Mouse (Mus musculus) hindbrain, embryonic 14.5 days (tissue): ENCODE results near the gene Neb. TPM values are rescaled to one million over a fixed set of nuclear protein-coding genes. Genes with fewer than 3 reads are reported as not detected.

ENCODE experiments used
- ATAC-seq: fragments of 200-750 bp; cut with Nextera tagmentation; 2 replicates; pipeline ENCODE4 v1.8.0; 2017; ENCODE audit warnings: moderate number of reproducible peaks, mild to moderate bottlenecking, moderate TSS enrichment, moderate library complexity; ENCODE audit not compliant: low FRiP score
- DNase-seq: peaks from one replicate; pipeline ENCODE4 v3.0.0-alpha.2; 2015; ENCODE audit warnings: low spot score
- H3K27ac ChIP-seq: fragments of 300-500 bp; sonication (generic); 2 replicates; pipeline ENCODE4 v1.5.1; 2014; ENCODE audit warnings: mild to moderate bottlenecking, moderate library complexity
- H3K27me3 ChIP-seq: fragments of 300-500 bp; sonication (generic); 2 replicates; pipeline ENCODE4 v1.6.1; 2014; ENCODE audit warnings: mild to moderate bottlenecking, low read length, mixed read lengths; ENCODE audit not compliant: control insufficient read depth, insufficient read depth
- H3K36me3 ChIP-seq: fragments of 300-500 bp; sonication (generic); replicated peaks from 2 replicates; pipeline ENCODE4 v1.6.1; 2014; ENCODE audit not compliant: control insufficient read depth, insufficient read depth
- H3K4me1 ChIP-seq: fragments of 300-500 bp; sonication (generic); replicated peaks from 2 replicates; pipeline ENCODE4 v1.6.1; 2014; ENCODE audit warnings: antibody characterized with exemption, low read length, mixed read lengths; ENCODE audit not compliant: control insufficient read depth, insufficient read depth
- H3K4me2 ChIP-seq: fragments of 300-500 bp; sonication (generic); replicated peaks from 2 replicates; pipeline ENCODE4 v1.6.1; 2014; ENCODE audit warnings: mild to moderate bottlenecking, moderate library complexity
- H3K4me3 ChIP-seq: fragments of 300-500 bp; sonication (generic); replicated peaks from 2 replicates; pipeline ENCODE4 v1.5.1; 2014; ENCODE audit warnings: mild to moderate bottlenecking, low read length
- H3K9ac ChIP-seq: fragments of 300-500 bp; sonication (generic); 2 replicates; pipeline ENCODE4 v1.6.1; 2014
- H3K9me3 ChIP-seq: fragments of 300-500 bp; sonication (generic); 2 replicates; pipeline ENCODE4 v1.6.1; 2016; ENCODE audit warnings: low read length; ENCODE audit not compliant: control insufficient read depth
- WGBS: fragments of 180-500 bp; shearing (Covaris S2); extraction: QIAGEN DNeasy Blood & Tissue Kit; methylation state at CpG from one replicate; pipeline ENCODE4 v1.1.7; 2014; 5-methylcytosine and 5-hydroxymethylcytosine counted together
- polyA plus RNA-seq: library from polyadenylated mRNA; unstranded; fragments of >200 nt; fragmentation: Nextera tagmentation; extraction: Ambion mirVana; gene quantifications from 2 replicates; pipeline ENCODE4 v1.2.1, GENCODE M21; 2014

Neb gene
- polyA plus RNA-seq, 1 experiment from 2014 or later: 0.74 TPM

GRCm38 (mm10) chr2:52420001-52420710, 41.9 kb upstream of the Neb start:
- 92% methylated on average over 7 of the region's 7 CpGs for WGBS
- Histone ChIP-seq H3K36me3 (peaks cover 13% of the 10 kb centered on the region), H3K4me3 (no peak overlapping the region), H3K4me1 (peaks cover 24% of the 10 kb centered on the region), H3K4me2 (no peak overlapping the region), H3K27ac (no peak overlapping the region), H3K27me3 (no peaks in the 10 kb centered on the region), H3K9me3 (peaks cover 9% of the 10 kb centered on the region), H3K9ac (no peak overlapping the region)
- DNase-seq (no peak), ATAC-seq (no peak)

DNA sequence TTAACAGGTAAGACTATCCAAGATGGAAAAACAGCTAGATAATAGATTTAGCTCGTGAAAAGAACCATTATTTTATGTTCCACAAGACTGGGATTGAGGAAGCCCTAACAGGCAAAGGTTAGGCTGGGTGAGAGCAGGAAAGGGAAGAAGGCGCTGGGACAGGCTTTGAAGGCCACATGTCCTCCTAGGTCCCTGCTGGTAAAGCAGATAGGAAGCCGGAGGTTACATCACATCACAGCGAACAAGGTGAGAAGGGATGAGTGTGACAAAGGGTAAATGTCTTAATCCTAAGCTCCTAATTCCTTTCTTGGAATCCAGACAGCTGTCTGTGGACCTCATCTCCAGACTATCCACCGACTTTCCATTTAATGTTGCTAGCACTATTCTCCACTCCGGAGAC, 41.0 kb upstream of the Neb start:
- peaks cover 21% of the 10 kb centered on the region for H3K36me3 ChIP-seq
- no peak overlapping the region for H3K27ac ChIP-seq
- H3K4me2 ChIP-seq: no peak overlapping the region
- ATAC-seq (no peak), DNase-seq (no peak)
- H3K4me1 ChIP-seq: peaks cover 24% of the 10 kb centered on the region
- no peaks in the 10 kb centered on the region for H3K27me3 ChIP-seq
- peaks cover 9% of the 10 kb centered on the region for H3K9me3 ChIP-seq
- 88% methylated on average over 6 of the region's 6 CpGs for WGBS
- H3K9ac ChIP-seq: no peak overlapping the region
- no peak overlapping the region for H3K4me3 ChIP-seq

DNA sequence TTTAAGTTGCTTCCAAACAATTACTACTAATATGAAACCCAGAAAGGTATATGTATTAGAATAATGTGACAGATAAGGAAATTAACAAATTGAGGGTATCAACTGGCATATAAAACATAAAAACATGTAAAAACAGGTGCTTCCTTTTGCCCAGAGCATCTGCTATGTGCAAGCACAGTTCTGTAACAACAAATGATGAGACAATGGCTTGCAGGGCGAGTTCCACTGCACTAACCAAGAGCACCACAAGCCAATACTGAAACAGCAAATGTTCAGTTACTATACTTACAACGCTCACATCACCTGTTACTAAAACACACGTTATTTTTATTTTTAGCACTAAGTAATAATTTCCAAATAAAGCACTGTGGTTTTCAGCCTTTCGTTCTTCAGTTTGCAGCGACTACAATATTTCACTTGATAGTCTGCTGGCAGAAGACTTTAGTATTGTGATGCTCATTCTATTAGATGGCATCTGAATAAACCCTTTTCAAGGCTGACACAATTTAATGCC, 34.3 kb upstream of the Neb start:
- Histone ChIP-seq H3K27me3 (no peaks in the 10 kb centered on the region), H3K27ac (no peak overlapping the region), H3K9ac (no peak overlapping the region), H3K36me3 (peaks cover 78% of the 10 kb centered on the region), H3K4me2 (no peak overlapping the region), H3K4me3 (no peak overlapping the region), H3K4me1 (no peaks in the 10 kb centered on the region), H3K9me3 (peaks cover 51% of the 10 kb centered on the region)
- WGBS: 98% methylated on average over 5 of the region's 5 CpGs
- no peak for DNase-seq
- ATAC-seq: no peak

DNA sequence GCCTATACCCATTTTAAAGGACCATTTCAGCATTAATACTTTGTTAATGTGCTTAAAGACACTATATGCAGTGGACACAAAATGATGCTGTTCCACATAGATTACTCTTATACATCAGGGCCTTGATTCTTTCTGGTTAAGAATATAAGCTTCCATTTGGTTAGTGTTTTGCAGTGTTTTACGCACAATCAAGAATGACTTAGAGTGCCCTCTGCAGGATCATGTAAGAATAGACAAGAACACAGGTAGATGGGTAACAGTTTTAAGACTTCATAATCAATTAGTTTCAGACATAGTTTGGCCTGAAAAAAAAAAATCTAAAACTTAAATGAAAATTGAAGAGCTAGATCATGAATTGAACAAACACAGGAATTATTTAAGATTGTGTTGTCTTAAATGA, 28.2 kb upstream of the Neb start:
- 90% methylated on average over 1 of the region's 1 CpGs for WGBS
- no peak overlapping the region for H3K4me2 ChIP-seq
- peaks cover 82% of the 10 kb centered on the region for H3K36me3 ChIP-seq
- no peak overlapping the region for H3K4me3 ChIP-seq
- DNase-seq: no peak
- H3K4me1 ChIP-seq: no peaks in the 10 kb centered on the region
- ATAC-seq: no peak
- H3K27ac ChIP-seq: no peak overlapping the region
- no peaks in the 10 kb centered on the region for H3K27me3 ChIP-seq
- H3K9me3 ChIP-seq: peaks cover 31% of the 10 kb centered on the region
- H3K9ac ChIP-seq: no peak overlapping the region

- DNase-seq: no peak
- peaks cover 19% of the 10 kb centered on the region for H3K9me3 ChIP-seq
- no peaks in the 10 kb centered on the region for H3K4me1 ChIP-seq
- H3K4me3 ChIP-seq: no peak overlapping the region
- H3K9ac ChIP-seq: no peak overlapping the region
- no peaks in the 10 kb centered on the region for H3K27me3 ChIP-seq
- 94% methylated on average over 5 of the region's 5 CpGs for WGBS
- peaks cover 71% of the 10 kb centered on the region for H3K36me3 ChIP-seq
- ATAC-seq: no peak
- H3K27ac ChIP-seq: no peak overlapping the region
- no peak overlapping the region for H3K4me2 ChIP-seq
Measured at GRCm38 (mm10) chr2:52405238-52405637, 27.0 kb upstream of the Neb start.

- Histone ChIP-seq H3K4me1 (no peaks in the 10 kb centered on the region), H3K4me3 (no peak overlapping the region), H3K36me3 (peaks cover 6% of the 10 kb centered on the region; the same call in 1 of the 2 replicates), H3K4me2 (no peak overlapping the region), H3K9ac (no peak overlapping the region), H3K27ac (no peak overlapping the region), H3K9me3 (no peaks in the 10 kb centered on the region), H3K27me3 (no peaks in the 10 kb centered on the region)
- WGBS: 91% methylated on average over 5 of the region's 5 CpGs
- no peak for ATAC-seq
- DNase-seq: no peak
Measured at GRCm38 (mm10) chr2:52394529-52394928, 16.3 kb upstream of the Neb start.

GRCm38 (mm10) chr2:52390415-52390975, 12.2 kb upstream of the Neb start:
- ATAC-seq: no peak
- Histone ChIP-seq H3K4me2 (no peak overlapping the region), H3K36me3 (no peaks in the 10 kb centered on the region), H3K4me3 (no peak overlapping the region), H3K27me3 (no peaks in the 10 kb centered on the region), H3K9ac (no peak overlapping the region), H3K9me3 (no peaks in the 10 kb centered on the region), H3K4me1 (no peaks in the 10 kb centered on the region), H3K27ac (no peak overlapping the region)
- no peak for DNase-seq
- WGBS: 86% methylated on average over 2 of the region's 2 CpGs

DNA sequence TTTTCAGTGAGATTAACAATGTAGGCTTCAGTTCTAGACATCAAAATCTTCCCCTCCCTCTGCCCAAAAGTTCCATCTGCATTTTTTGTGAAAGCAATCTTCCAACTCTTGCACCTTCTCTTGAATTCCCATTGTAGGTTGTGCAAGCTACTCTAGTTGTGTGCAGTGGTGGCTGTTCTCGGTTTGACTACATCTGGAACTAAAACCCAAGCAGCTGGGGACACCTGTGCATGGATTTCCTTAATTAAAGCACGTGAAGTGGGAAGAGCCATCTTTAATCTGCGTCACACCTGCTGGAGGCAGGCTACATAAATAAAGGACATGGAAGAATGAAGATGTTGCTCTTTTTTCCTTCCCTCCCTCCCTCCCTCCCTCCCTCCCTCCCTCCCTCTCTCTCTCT, 11.7 kb upstream of the Neb start:
- no peaks in the 10 kb centered on the region for H3K27me3 ChIP-seq
- no peaks in the 10 kb centered on the region for H3K4me1 ChIP-seq
- H3K4me2 ChIP-seq: no peak overlapping the region
- WGBS: 75% methylated on average over 3 of the region's 3 CpGs
- no peak overlapping the region for H3K27ac ChIP-seq
- no peak for ATAC-seq
- no peak for DNase-seq
- H3K9me3 ChIP-seq: no peaks in the 10 kb centered on the region
- H3K36me3 ChIP-seq: no peaks in the 10 kb centered on the region
- no peak overlapping the region for H3K4me3 ChIP-seq
- no peak overlapping the region for H3K9ac ChIP-seq

GRCm38 (mm10) chr2:52386451-52386850, 8.2 kb upstream of the Neb start:
- Histone ChIP-seq H3K4me2 (no peak overlapping the region), H3K9ac (no peak overlapping the region), H3K4me3 (no peak overlapping the region), H3K27ac (no peak overlapping the region), H3K27me3 (no peaks in the 10 kb centered on the region), H3K4me1 (no peaks in the 10 kb centered on the region), H3K36me3 (no peaks in the 10 kb centered on the region), H3K9me3 (no peaks in the 10 kb centered on the region)
- 90% methylated on average over 6 of the region's 6 CpGs for WGBS
- ATAC-seq (no peak), DNase-seq (no peak)
